Mouse (Mus musculus) c-Kit-negative CD71-positive TER-119-positive erythroid progenitor cells, embryonic 14.5 days (primary cell): ENCODE results near the gene Ppp1r12b.
"Not testable (repeated sequence)": the region's sequence is repeated elsewhere in the genome, so short reads cannot be mapped to it uniquely, and the experiment has no call there.

ENCODE experiments used
- DNase-seq: peaks from one replicate; pipeline ENCODE4 v3.0.0-alpha.2; 2013; ENCODE audit warnings: low read depth, low spot score

Gene Ppp1r12b

GRCm38 (mm10) chr1:134851211-134851610, 104.5 kb downstream of the Ppp1r12b start:
- DNase-seq = no peak

GRCm38 (mm10) chr1:134850361-134850760, 105.4 kb downstream of the Ppp1r12b start:
- no peak for DNase-seq

GRCm38 (mm10) chr1:134847851-134848250, 107.9 kb downstream of the Ppp1r12b start:
- no peak for DNase-seq

GRCm38 (mm10) chr1:134846295-134846988, 109.3 kb downstream of the Ppp1r12b start:
- DNase-seq = no peak

- no peak for DNase-seq
Observed at GRCm38 (mm10) chr1:134843369-134843768, 112.4 kb downstream of the Ppp1r12b start.

GRCm38 (mm10) chr1:134836909-134837480, 118.7 kb downstream of the Ppp1r12b start:
- DNase-seq = no peak

- not testable (repeated sequence) for DNase-seq
Observed at GRCm38 (mm10) chr1:134830881-134831280, 124.9 kb downstream of the Ppp1r12b start.

GRCm38 (mm10) chr1:134829635-134830034, 126.1 kb downstream of the Ppp1r12b start:
- no peak for DNase-seq

- no peak for DNase-seq
Observed at GRCm38 (mm10) chr1:134824896-134825295, 130.8 kb downstream of the Ppp1r12b start.

GRCm38 (mm10) chr1:134823842-134824241, 131.9 kb downstream of the Ppp1r12b start:
- no peak for DNase-seq

- no peak for DNase-seq
Observed at GRCm38 (mm10) chr1:134823323-134823722, 132.4 kb downstream of the Ppp1r12b start.

GRCm38 (mm10) chr1:134820882-134821281, 134.9 kb downstream of the Ppp1r12b start:
- DNase-seq = no peak

- no peak for DNase-seq
Observed at GRCm38 (mm10) chr1:134819196-134819595, 136.5 kb downstream of the Ppp1r12b start.

GRCm38 (mm10) chr1:134818716-134819115, 137.0 kb downstream of the Ppp1r12b start:
- no peak for DNase-seq

- no peak for DNase-seq
Observed at GRCm38 (mm10) chr1:134817916-134818595, 137.7 kb downstream of the Ppp1r12b start.

- DNase-seq = no peak
Observed at GRCm38 (mm10) chr1:134817120-134817519, 138.6 kb downstream of the Ppp1r12b start.

GRCm38 (mm10) chr1:134816617-134817016, 139.1 kb downstream of the Ppp1r12b start:
- no peak for DNase-seq

- no peak for DNase-seq
Observed at GRCm38 (mm10) chr1:134815748-134816147, 140.0 kb downstream of the Ppp1r12b start.

GRCm38 (mm10) chr1:134805471-134805870, 150.3 kb downstream of the Ppp1r12b start:
- no peak for DNase-seq

- DNase-seq = no peak
Observed at GRCm38 (mm10) chr1:134804373-134804772, 151.4 kb downstream of the Ppp1r12b start.

GRCm38 (mm10) chr1:134803286-134804117, 152.2 kb downstream of the Ppp1r12b start:
- no peak for DNase-seq

- DNase-seq = no peak
Observed at GRCm38 (mm10) chr1:134801758-134802157, 154.0 kb downstream of the Ppp1r12b start.
